ENCODE assay signal across 26 mouse cellular contexts in genomic region chr13:88459474-88460173, GRCm38 (mm10).
DNase-seq lines count a peak whose midpoint lies in the region; ATAC-seq lines count a peak whose summit lies in the region.
"Had no signal": no experiment of that assay in that cellular context is flagged by ENCODE, and none has a peak within 500 bp of the region (broad histone marks: within the 10 kb centered on the region; RNA-seq: fewer than 3 reads in every experiment).

No protein-coding gene starts in this region.

- H3K36me3 ChIP-seq in midbrain, embryonic 11.5 days (ENCODE audit: control insufficient read depth, insufficient read depth, low read length): no peaks in the 10 kb centered on the region
- H3K36me3 ChIP-seq: forebrain, embryonic 12.5 days; heart, embryonic 13.5 days; hindbrain, embryonic 12.5 days; kidney, embryonic 15.5 days; limb, embryonic 12.5 days; neural tube, embryonic 12.5 days had no signal

- DNase-seq in heart, adult 11 months: peak; percentile 10
- no peak for DNase-seq in heart, adult 8-10 months (ENCODE audit: low spot score)
- peak; percentile 86 for DNase-seq in 416B (ENCODE audit: low read depth)
- DNase-seq in gonadal fat pad, adult 2 months (ENCODE audit: low read depth): peak; percentile 82
- no peak for DNase-seq in midbrain, embryonic 11.5 days (ENCODE audit: low spot score, missing footprints)
- no peak for DNase-seq in frontal cortex, postnatal 25 days (ENCODE audit: low spot score in 2 of 2)
- DNase-seq: adrenal gland, postnatal 25 days; cerebellum, adult 11 months; cerebellum, adult 9-11 months; gastrocnemius, adult 2 months; heart, adult 18-20 months; heart, postnatal 14 days; kidney, postnatal 36 days; layer of hippocampus, postnatal 36 days; lung, embryonic 14.5 days; midbrain, embryonic 14.5 days; retina, postnatal 1 day; thymus, postnatal 14 days had no signal

- H3K27me3 ChIP-seq in midbrain, embryonic 11.5 days (ENCODE audit: control insufficient read depth, insufficient read depth, low read length): no peaks in the 10 kb centered on the region
- H3K27me3 ChIP-seq: forebrain, embryonic 12.5 days; heart, embryonic 13.5 days; hindbrain, embryonic 12.5 days; kidney, embryonic 15.5 days; limb, embryonic 12.5 days; neural tube, embryonic 12.5 days had no signal

- no peak overlapping the region for H3K4me3 ChIP-seq in midbrain, embryonic 11.5 days (ENCODE audit: low read depth, low read length)
- H3K4me3 ChIP-seq: forebrain, embryonic 12.5 days; gastrocnemius, adult 2 months; heart, embryonic 13.5 days; hindbrain, embryonic 12.5 days; kidney, embryonic 15.5 days; limb, embryonic 12.5 days; neural tube, embryonic 12.5 days had no signal

- H3K9me3 ChIP-seq in midbrain, embryonic 11.5 days (ENCODE audit: control insufficient read depth, low read length): no peaks in the 10 kb centered on the region
- H3K9me3 ChIP-seq: forebrain, embryonic 12.5 days; heart, embryonic 13.5 days; hindbrain, embryonic 12.5 days; kidney, embryonic 15.5 days; limb, embryonic 12.5 days; neural tube, embryonic 12.5 days had no signal

- H3K9ac ChIP-seq in midbrain, embryonic 11.5 days (ENCODE audit: low read length): no peak overlapping the region
- H3K9ac ChIP-seq: forebrain, embryonic 12.5 days; heart, embryonic 13.5 days; hindbrain, embryonic 12.5 days; kidney, embryonic 15.5 days; limb, embryonic 12.5 days; lung, embryonic 14.5 days; neural tube, embryonic 12.5 days had no signal

- peak; percentile 99 for ATAC-seq in megakaryocyte progenitor cell, adult 5-6 weeks (replicated peaks; ENCODE audit: poor library complexity)
- ATAC-seq in midbrain, embryonic 11.5 days (ENCODE audit: low FRiP score): no peak
- ATAC-seq: intestine, postnatal 0 days had no signal

- no peak overlapping the region for H3K27ac ChIP-seq in midbrain, embryonic 11.5 days (ENCODE audit: low read depth, low read length)
- H3K27ac ChIP-seq: forebrain, embryonic 12.5 days; gastrocnemius, adult 2 months; heart, embryonic 13.5 days; hindbrain, embryonic 12.5 days; kidney, embryonic 15.5 days; limb, embryonic 12.5 days; neural tube, embryonic 12.5 days had no signal

- H3K4me2 ChIP-seq in midbrain, embryonic 11.5 days: no peak overlapping the region
- H3K4me2 ChIP-seq: forebrain, embryonic 12.5 days; heart, embryonic 13.5 days; hindbrain, embryonic 12.5 days; kidney, embryonic 15.5 days; limb, embryonic 12.5 days; lung, embryonic 14.5 days; neural tube, embryonic 12.5 days had no signal

- H3K4me1 ChIP-seq in midbrain, embryonic 11.5 days (ENCODE audit: control insufficient read depth, insufficient read depth, low read length): no peaks in the 10 kb centered on the region
- H3K4me1 ChIP-seq: forebrain, embryonic 12.5 days; heart, embryonic 13.5 days; hindbrain, embryonic 12.5 days; kidney, embryonic 15.5 days; limb, embryonic 12.5 days; neural tube, embryonic 12.5 days had no signal

- WGBS in midbrain, embryonic 11.5 days: 83% methylated on average over 2 of the region's 2 CpGs

Comparison
In these comparisons a context has a peak if more than half of its experiments do, and no peak if none do; other contexts are left out.
1. DNase-seq: peak in heart, adult 11 months (single experiment), 416B (single experiment) and gonadal fat pad, adult 2 months (single experiment); none in heart, adult 8-10 months (single experiment), midbrain, embryonic 11.5 days (single experiment) and frontal cortex, postnatal 25 days (0 of 2).